Mouse (Mus musculus) cerebellum, postnatal 4 days (tissue): ENCODE data around the gene St14.

Source experiments
- DNase-seq, 2 experiments: peaks; one replicate each; pipeline ENCODE4 v3.0.0; 2022; ENCODE audit warnings: low spot score in 2 of 2, mixed read lengths in 1 of 2

St14 gene

DNA sequence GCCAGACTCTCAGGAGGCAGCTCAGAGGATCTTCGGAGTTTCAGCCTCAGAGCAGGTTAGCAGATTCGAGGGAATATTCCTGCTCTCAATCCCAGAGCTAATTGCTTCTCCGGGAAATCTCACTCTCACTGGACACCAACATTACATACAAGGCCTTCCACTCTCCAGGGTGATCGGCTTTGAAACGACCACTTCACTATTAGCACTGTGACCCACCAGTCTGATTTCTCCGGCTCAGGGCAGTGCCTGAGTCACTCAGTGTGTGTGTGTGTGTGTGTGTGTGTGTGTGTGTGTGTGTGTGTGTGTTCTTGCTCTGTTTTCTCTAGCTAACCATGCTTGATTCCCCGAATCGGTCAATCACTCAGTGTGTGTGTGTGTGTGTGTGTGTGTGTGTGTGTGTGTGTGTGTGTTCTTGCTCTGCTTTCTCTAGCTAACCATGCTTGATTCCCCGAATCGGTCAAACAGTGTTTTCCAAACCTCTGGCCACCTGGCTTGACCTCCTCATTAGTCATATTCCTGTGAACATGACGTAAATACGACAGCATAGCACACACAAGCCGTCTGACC is 9.1 kb downstream of the St14 start:
- no peak for DNase-seq

DNA sequence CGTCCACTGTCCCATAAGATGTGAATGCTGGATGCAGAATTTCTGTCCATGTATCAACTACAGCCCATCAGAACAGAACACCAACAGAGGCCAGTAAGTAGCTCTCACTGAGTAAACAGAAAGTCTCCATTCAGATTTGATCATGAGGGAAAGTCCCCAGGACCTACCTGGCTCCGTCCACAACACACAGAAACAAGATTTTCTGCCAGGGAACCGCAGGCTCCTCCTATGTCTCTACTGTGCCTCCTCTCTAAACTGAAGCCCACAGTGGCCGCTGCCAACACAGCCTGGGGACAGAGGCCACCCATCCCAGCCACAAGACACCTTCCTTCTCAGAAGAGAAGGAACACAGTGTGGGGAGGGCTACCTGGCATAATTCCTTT is 11.1 kb downstream of the St14 start:
- no peak for DNase-seq

DNA sequence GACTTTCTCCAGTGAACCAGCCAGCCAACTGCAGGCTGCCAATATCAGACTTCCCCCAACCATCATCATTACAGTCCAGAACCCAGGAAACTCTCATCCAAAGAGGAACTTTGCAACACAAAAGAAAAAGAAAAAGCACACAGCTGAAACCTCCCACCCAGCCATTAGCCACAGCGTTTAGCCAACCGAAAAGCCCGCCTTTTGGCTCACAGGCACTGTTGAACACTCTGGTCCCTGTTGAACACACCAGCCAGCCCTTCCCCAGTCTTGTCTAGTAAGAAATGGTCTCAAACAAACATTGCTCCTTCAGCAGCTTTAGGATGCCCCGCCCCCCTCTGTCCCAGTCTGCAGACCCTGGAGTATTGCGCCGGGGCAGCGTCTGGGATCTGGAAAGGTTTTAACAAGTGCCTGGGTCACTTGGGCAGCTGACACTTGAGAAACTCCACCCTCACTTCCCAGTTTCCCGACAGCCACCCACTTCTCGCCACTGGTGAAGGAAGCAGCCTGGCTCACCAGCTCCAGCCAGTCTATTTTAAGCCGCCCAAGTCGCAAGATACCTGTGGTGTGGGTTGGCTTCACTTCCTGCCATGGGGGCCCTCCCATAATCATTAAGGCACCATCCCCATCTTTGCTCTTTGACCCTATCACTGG is 11.6 kb downstream of the St14 start:
- DNase-seq: no peak

DNA sequence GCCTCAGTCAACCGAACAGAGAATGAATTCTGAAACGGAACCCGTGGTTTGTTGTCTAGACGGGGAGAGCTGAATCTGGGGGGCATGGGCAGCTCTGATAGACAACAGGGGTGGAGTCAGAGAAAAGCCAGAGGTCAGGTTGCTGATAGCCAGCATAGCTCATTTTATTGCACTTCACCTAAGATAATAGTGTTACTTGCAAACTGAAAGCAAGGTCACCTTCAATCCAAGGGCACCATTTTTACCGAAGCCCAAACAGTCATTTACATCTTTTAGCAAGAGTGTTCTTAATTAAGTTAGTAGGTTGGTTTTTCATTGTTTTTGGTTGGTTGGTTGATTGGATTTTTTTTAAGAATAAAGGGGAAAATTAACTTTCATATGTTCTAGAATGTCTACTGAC is 12.2 kb downstream of the St14 start:
- DNase-seq: no peak

DNA sequence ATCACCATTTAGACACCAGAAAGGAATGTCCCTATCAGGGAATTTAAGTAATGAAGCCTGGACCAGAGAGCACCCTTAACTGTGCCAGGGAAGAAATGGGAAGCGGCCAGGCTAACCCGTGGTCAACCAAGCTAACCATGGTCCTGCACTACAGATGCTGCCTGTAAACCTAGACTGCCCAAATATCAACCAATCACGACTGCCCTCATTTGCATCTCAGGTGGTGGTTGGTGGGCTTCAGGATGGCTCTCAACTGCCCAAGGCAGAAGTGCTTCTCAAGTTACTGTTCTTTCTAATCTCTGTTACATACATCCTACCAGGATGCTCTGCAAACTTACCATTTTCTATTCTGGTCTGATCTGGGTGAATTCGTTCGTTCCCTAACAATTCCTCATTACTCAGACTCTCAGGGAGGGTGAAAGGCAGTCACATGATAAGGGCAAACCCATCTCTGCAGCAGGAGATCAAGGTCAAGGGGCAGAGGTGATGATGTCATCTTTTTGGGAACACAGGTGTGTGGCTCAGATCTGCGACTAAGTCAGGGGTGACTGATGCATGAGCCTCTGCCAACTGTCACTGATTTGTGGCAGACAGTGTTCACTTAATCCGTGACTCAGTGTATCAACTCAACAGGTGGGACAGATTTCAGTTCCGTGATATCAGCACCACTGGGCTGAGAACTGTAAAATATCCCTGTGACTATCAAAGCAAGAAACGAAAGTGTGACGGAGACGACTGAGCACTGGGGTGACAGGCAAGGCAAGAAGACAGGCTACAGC is 12.9 kb downstream of the St14 start:
- DNase-seq: no peak

DNA sequence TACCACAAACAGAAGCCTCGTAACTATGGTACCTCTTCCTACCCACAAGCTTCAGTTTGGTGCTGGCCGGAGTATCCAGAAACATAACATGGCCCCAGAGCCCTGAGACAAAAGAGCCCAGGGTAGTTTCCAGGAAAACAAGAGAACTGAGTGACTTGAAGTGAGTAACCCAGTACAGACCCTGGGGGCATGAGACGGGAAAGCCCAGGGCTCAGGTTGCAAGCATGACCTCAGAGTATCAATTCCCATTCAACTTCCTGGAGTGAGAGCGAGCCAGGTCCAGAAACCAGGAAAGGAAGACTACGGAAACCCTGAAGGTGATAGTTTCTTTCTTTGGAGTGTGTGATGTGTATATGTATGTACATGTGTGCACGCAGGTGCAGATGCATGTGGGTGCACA is 14.2 kb downstream of the St14 start:
- DNase-seq: no peak

GRCm38 (mm10) chr9:31117088-31117487 is 14.6 kb downstream of the St14 start:
- no peak for DNase-seq

GRCm38 (mm10) chr9:31115586-31115985 is 16.1 kb downstream of the St14 start:
- no peak for DNase-seq

- DNase-seq: no peak
Measured at GRCm38 (mm10) chr9:31108464-31108863, 23.2 kb downstream of the St14 start.

DNA sequence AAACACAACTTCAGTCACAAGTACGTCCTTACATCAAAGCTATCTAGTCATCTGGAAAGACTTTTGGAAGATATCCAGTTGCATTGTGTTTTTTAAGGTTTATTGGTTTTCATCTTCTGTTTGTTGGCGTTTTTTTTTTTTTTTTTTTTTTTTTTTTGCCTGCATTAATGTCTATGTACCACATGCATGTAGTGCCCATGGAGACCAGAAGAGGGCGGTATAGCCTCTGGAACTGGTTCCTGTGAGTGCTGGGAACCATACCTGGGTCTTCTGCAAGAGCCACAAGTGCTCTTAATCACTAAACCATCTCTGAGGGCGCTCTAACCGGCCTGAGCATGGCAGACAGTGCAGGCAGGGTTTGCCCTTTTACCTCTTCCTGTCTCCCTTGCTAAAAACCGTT is 33.5 kb downstream of the St14 start:
- no peak for DNase-seq

- DNase-seq: peak in 1 of 2 experiments; percentile 19
Measured at GRCm38 (mm10) chr9:31097088-31098082, 34.3 kb downstream of the St14 start.

DNA sequence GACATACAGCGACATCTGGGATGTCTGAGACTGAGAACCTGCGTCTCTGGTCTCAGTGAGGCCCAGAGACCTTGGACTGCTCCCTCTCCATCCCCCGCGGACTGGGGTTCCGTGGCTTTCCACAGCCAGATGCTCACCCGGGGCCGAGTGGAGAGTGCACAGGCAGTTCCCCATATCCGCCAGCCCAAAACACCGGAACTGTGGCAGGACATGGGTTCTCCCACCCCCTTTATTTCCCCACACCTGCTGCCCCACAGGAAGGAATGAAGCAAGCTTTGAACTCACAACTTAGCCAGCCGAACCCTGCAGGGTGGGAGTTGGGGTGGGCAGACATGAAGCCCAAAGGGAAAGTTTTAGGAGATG is 38.8 kb downstream of the St14 start:
- DNase-seq: no peak

DNA sequence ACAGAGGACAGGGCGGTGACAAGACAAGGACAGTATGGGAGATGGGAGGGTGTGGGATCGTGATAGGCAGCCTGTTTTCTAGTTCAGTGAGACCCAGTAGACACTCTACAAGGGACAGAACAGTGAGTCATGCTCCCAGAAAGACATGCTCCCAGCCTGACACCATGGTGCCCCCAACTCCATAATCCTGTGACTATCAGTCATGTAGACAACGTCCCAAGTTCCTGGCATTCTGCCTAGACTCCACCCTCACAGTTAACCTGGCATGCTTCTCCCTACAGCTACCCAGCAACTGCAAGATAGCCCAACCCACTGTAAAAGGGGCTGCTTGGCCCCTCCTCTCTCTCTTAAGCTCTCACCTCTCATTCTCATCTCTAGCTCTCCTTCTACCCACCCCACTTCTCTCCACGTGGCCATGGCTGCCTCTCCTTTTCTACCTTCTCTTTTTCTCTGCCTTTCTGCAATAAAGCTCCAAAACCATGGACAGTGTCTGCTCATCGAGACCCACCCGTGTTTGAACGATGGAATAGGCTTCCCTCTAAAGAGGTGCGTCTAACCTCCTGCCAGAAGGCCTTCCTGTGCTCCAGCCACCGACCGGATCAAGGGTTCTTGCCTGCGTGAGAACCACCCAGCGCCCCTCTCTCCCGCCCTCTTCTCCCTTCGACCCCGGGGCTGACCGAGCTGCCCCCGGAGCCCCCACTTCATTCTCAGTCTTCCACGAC is 39.4 kb downstream of the St14 start:
- no peak for DNase-seq

GRCm38 (mm10) chr9:31091162-31091581 is 40.5 kb downstream of the St14 start:
- no peak for DNase-seq

DNA sequence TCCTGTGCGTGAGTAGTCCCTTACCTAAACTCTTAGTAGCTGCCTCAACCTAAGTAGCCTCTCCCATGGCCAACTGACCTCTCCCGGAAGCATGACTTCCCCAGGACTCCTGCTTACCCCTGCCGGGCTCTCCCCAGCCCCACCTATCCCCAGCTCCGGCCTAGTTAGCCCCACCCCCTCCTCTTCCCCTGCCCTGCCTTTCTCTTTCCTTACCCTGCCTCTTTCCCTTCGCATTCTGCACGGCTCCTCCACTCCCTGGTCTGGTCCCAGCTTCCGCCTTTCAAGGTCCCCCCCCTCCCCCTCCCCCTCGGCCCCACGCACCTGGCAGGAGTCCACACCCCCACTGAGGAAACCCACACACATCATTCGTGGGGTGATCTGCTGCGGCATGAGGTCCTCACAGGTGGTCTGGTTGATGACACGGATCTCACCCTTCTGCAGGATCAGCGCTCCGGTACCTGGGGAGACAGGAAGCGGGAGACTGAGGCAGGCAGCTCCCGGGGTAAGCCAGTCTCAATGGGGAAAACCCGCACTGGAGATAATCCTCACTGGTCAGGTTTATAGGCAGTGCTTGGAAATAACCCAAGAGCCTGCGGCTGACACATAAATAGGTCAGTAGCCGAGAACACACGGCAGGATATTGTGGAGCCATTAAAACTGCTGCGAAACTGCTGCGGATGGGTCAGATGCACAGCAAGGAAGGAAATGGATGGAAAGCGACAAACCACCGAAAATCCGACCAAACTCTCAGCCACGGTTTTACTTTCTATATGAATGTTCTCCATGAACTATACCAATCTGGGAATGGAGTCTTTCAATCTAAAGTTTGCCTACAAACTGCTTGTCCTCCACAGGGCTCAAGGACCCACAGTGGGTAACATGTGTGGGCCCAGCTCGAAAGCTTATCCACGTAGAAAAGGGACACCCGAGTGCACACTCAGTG is 41.3 kb downstream of the St14 start:
- DNase-seq: no peak

GRCm38 (mm10) chr9:31089541-31089940 is 42.1 kb downstream of the St14 start:
- no peak for DNase-seq

DNA sequence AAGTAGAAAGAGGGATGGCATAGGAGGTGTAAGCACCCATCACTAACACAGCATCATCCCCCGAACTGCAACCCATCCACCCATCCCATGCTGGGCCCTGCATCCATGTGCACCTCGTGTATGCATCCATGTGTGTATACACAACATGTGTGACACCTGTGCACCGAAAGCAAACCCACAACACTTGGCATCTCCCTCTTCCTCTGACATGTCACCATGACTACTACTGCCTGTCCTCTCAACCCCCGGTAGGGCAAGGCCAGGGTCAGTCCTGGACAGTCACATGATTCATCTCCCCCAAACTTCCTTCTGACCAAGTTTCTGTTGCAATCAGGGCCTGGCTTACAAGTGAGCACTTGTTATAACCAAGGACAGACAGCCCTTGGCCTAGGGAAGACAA is 42.8 kb downstream of the St14 start:
- DNase-seq: no peak

DNA sequence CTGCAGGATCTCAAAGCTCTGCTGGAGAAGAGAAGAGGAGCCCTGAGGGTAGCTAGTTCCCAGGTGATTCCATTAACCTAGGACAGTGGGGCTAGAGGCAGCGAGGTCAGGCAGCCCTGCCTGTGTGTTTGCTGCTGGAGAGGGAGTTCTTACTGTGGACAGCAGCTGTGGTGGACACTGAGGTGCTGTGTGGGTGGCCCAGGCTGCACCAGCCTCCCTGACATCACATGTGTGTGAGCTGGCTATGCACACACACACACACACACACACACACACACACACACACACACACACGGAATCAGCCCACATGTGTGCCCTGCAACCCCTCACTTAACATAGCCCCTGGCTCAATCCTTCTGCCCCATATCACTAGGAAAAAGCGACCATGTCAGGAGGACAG is 43.5 kb downstream of the St14 start:
- DNase-seq: no peak

- no peak for DNase-seq
Measured at GRCm38 (mm10) chr9:31087466-31087865, 44.2 kb downstream of the St14 start.

DNA sequence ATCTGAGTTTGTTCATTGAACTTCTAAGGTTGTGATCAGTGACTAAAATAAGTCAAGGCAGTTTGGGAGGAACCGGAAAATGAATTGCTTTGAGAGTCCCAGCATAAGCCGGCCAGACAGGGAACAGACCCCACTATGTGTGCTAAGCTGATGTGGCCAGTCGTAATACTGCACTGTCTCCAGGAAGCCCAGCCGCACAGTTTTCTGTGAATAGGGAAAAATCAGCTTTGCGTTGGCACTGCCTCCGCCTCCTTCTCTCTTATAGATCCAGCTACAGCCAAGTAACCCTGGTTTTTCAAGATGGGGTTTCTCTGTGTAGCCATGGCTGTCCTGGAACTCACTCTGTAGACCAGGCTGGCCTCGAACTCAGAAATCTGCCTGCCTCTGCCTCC is 44.9 kb downstream of the St14 start:
- no peak for DNase-seq
